Mouse (Mus musculus): ENCODE measurements around the gene Grb10. TPM values are rescaled to one million over a fixed set of nuclear protein-coding genes. Genes with fewer than 3 reads are reported as not detected.
A peak's percentile ranks its signal among the peaks of the same experiment; 100 is the strongest.

The Grb10 gene
- polyA plus RNA-seq, 1 experiment from 2014 or later = 45.9 TPM

GRCm38 (mm10) chr11:11952569-11952968 is 85.9 kb downstream of the Grb10 start:
- WGBS = 79% methylated on average over 1 of the region's 1 CpGs
- Histone ChIP-seq H3K9me3 (ENCODE audit: control insufficient read depth) (no peaks in the 10 kb centered on the region), H3K36me3 (ENCODE audit: control insufficient read depth, insufficient read depth) (no peaks in the 10 kb centered on the region; the same call in none of the 2 replicates), H3K27ac (ENCODE audit: low read depth, low read length) (no peak overlapping the region), H3K4me3 (ENCODE audit: low read depth, low read length) (no peak overlapping the region), H3K27me3 (replicated peaks; ENCODE audit: control insufficient read depth, insufficient read depth, low read length) (no peaks in the 10 kb centered on the region), H3K4me2 (replicated peaks; ENCODE audit: low read depth) (no peak overlapping the region), H3K9ac (ENCODE audit: low read depth, low read length) (no peak overlapping the region), H3K4me1 (replicated peaks; ENCODE audit: control insufficient read depth, insufficient read depth, low read length) (peaks cover 8% of the 10 kb centered on the region)
- peak; percentile 34; the same call in 1 of the 2 replicates for ATAC-seq
- TF ChIP-seq CTCF (IDR thresholded peaks at IDR 0.05; ENCODE audit: low read depth) = no peak

- Histone ChIP-seq H3K27me3 (replicated peaks; ENCODE audit: control insufficient read depth, insufficient read depth, low read length) (no peaks in the 10 kb centered on the region), H3K4me3 (ENCODE audit: low read depth, low read length) (no peak overlapping the region), H3K36me3 (ENCODE audit: control insufficient read depth, insufficient read depth) (peaks cover 9% of the 10 kb centered on the region), H3K4me2 (replicated peaks; ENCODE audit: low read depth) (no peak overlapping the region), H3K4me1 (replicated peaks; ENCODE audit: control insufficient read depth, insufficient read depth, low read length) (peaks cover 8% of the 10 kb centered on the region), H3K27ac (ENCODE audit: low read depth, low read length) (no peak overlapping the region), H3K9ac (ENCODE audit: low read depth, low read length) (no peak overlapping the region), H3K9me3 (ENCODE audit: control insufficient read depth) (no peaks in the 10 kb centered on the region)
- no peak for ATAC-seq
- 51% methylated on average over 4 of the region's 4 CpGs for WGBS
- no peak for TF ChIP-seq CTCF (IDR thresholded peaks at IDR 0.05; ENCODE audit: low read depth)
Observed at GRCm38 (mm10) chr11:11948988-11949365, 89.5 kb downstream of the Grb10 start.

- ATAC-seq = no peak
- TF ChIP-seq CTCF (IDR thresholded peaks at IDR 0.05; ENCODE audit: low read depth) = no peak
- no peaks in the 10 kb centered on the region for H3K27me3 ChIP-seq (replicated peaks; ENCODE audit: control insufficient read depth, insufficient read depth, low read length)
- no peak overlapping the region for H3K4me3 ChIP-seq (ENCODE audit: low read depth, low read length)
- H3K36me3 ChIP-seq (ENCODE audit: control insufficient read depth, insufficient read depth) = peaks cover 10% of the 10 kb centered on the region
- no peak overlapping the region for H3K9ac ChIP-seq (ENCODE audit: low read depth, low read length)
- 31% methylated on average over 9 of the region's 9 CpGs for WGBS
- peaks cover 8% of the 10 kb centered on the region for H3K4me1 ChIP-seq (replicated peaks; ENCODE audit: control insufficient read depth, insufficient read depth, low read length)
- H3K27ac ChIP-seq (ENCODE audit: low read depth, low read length) = no peak overlapping the region
- no peaks in the 10 kb centered on the region for H3K9me3 ChIP-seq (ENCODE audit: control insufficient read depth)
- H3K4me2 ChIP-seq (replicated peaks; ENCODE audit: low read depth) = no peak overlapping the region
Observed at GRCm38 (mm10) chr11:11948321-11948987, 90.0 kb downstream of the Grb10 start.

- no peak for ATAC-seq
- H3K9ac ChIP-seq (ENCODE audit: low read depth, low read length) = no peak overlapping the region
- H3K4me2 ChIP-seq (replicated peaks; ENCODE audit: low read depth) = no peak overlapping the region
- peaks cover 8% of the 10 kb centered on the region for H3K4me1 ChIP-seq (replicated peaks; ENCODE audit: control insufficient read depth, insufficient read depth, low read length)
- H3K9me3 ChIP-seq (ENCODE audit: control insufficient read depth) = no peaks in the 10 kb centered on the region
- peaks cover 10% of the 10 kb centered on the region for H3K36me3 ChIP-seq (ENCODE audit: control insufficient read depth, insufficient read depth)
- H3K4me3 ChIP-seq (ENCODE audit: low read depth, low read length) = no peak overlapping the region
- no peak for TF ChIP-seq CTCF (IDR thresholded peaks at IDR 0.05; ENCODE audit: low read depth)
- WGBS = 51% methylated on average over 5 of the region's 5 CpGs
- H3K27me3 ChIP-seq (replicated peaks; ENCODE audit: control insufficient read depth, insufficient read depth, low read length) = no peaks in the 10 kb centered on the region
- no peak overlapping the region for H3K27ac ChIP-seq (ENCODE audit: low read depth, low read length)
Observed at GRCm38 (mm10) chr11:11947857-11948256, 90.6 kb downstream of the Grb10 start.

GRCm38 (mm10) chr11:11945766-11946165 is 92.7 kb downstream of the Grb10 start:
- 78% methylated on average over 4 of the region's 4 CpGs for WGBS
- Histone ChIP-seq H3K27ac (ENCODE audit: low read depth, low read length) (no peak overlapping the region), H3K4me2 (replicated peaks; ENCODE audit: low read depth) (no peak overlapping the region), H3K9ac (ENCODE audit: low read depth, low read length) (no peak overlapping the region), H3K4me3 (ENCODE audit: low read depth, low read length) (no peak overlapping the region), H3K4me1 (replicated peaks; ENCODE audit: control insufficient read depth, insufficient read depth, low read length) (peaks cover 10% of the 10 kb centered on the region), H3K27me3 (replicated peaks; ENCODE audit: control insufficient read depth, insufficient read depth, low read length) (no peaks in the 10 kb centered on the region), H3K9me3 (ENCODE audit: control insufficient read depth) (no peaks in the 10 kb centered on the region), H3K36me3 (ENCODE audit: control insufficient read depth, insufficient read depth) (peaks cover 10% of the 10 kb centered on the region; the same call in 1 of the 2 replicates)
- ATAC-seq = no peak
- TF ChIP-seq CTCF (IDR thresholded peaks at IDR 0.05; ENCODE audit: low read depth) = no peak

- Histone ChIP-seq H3K36me3 (ENCODE audit: control insufficient read depth, insufficient read depth) (peaks cover 10% of the 10 kb centered on the region; the same call in 1 of the 2 replicates), H3K4me1 (replicated peaks; ENCODE audit: control insufficient read depth, insufficient read depth, low read length) (peaks cover 13% of the 10 kb centered on the region), H3K4me2 (replicated peaks; ENCODE audit: low read depth) (no peak overlapping the region), H3K9me3 (ENCODE audit: control insufficient read depth) (no peaks in the 10 kb centered on the region), H3K27me3 (replicated peaks; ENCODE audit: control insufficient read depth, insufficient read depth, low read length) (no peaks in the 10 kb centered on the region), H3K9ac (ENCODE audit: low read depth, low read length) (no peak overlapping the region), H3K27ac (ENCODE audit: low read depth, low read length) (no peak overlapping the region), H3K4me3 (ENCODE audit: low read depth, low read length) (no peak overlapping the region)
- TF ChIP-seq CTCF (IDR thresholded peaks at IDR 0.05; ENCODE audit: low read depth) = no peak
- no peak for ATAC-seq
- 94% methylated on average over 4 of the region's 4 CpGs for WGBS
Observed at GRCm38 (mm10) chr11:11944814-11945213, 93.7 kb downstream of the Grb10 start.

GRCm38 (mm10) chr11:11944082-11944349 is 94.5 kb downstream of the Grb10 start:
- ATAC-seq = no peak
- Histone ChIP-seq H3K27me3 (replicated peaks; ENCODE audit: control insufficient read depth, insufficient read depth, low read length) (no peaks in the 10 kb centered on the region), H3K9me3 (ENCODE audit: control insufficient read depth) (no peaks in the 10 kb centered on the region), H3K27ac (ENCODE audit: low read depth, low read length) (no peak overlapping the region), H3K36me3 (ENCODE audit: control insufficient read depth, insufficient read depth) (peaks cover 10% of the 10 kb centered on the region; the same call in 1 of the 2 replicates), H3K4me1 (replicated peaks; ENCODE audit: control insufficient read depth, insufficient read depth, low read length) (peaks cover 10% of the 10 kb centered on the region), H3K9ac (ENCODE audit: low read depth, low read length) (no peak overlapping the region), H3K4me2 (replicated peaks; ENCODE audit: low read depth) (no peak overlapping the region), H3K4me3 (ENCODE audit: low read depth, low read length) (no peak overlapping the region)
- no peak for TF ChIP-seq CTCF (IDR thresholded peaks at IDR 0.05; ENCODE audit: low read depth)

Measured in intestine, postnatal 0 days (tissue).